Mouse (Mus musculus): ENCODE results near the gene Strn3. TPM values are rescaled to one million over a fixed set of nuclear protein-coding genes. Genes with fewer than 3 reads are reported as not detected.

The Strn3 gene
- polyA plus RNA-seq, 1 experiment = 18.4 TPM

DNA sequence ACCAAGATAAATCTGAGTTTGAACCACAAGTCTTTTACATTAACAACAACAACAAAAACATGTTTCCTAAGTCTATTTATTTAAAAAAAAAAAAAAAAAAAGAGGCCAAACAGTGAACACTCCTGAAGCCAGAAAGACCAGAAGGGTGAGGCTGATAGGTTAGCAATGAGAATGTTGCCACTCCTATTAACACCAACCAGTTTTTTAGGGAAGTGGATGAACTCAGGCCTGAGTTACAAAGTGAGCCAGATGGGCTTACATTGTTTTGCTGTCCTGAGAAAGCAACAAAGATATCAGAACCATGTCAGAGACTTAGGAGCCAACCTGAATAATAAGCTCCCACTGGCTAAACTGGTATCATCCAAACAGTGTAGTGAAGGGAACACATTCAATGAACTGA lies 71.1 kb downstream of the Strn3 start:
- Histone ChIP-seq H3K4me3 (ENCODE audit: control insufficient read depth, insufficient read depth, low read length) (no peak overlapping the region), H3K27ac (ENCODE audit: control insufficient read depth, insufficient read depth, low read length) (no peak overlapping the region), H3K27me3 (ENCODE audit: control insufficient read depth, insufficient read depth, low read length) (no peaks in the 10 kb centered on the region), H3K36me3 (ENCODE audit: control insufficient read depth, insufficient read depth, low read length) (peaks cover 28% of the 10 kb centered on the region), H3K4me1 (replicated peaks; ENCODE audit: control insufficient read depth, insufficient read depth, low read length) (no peaks in the 10 kb centered on the region)
- TF ChIP-seq CTCF (IDR thresholded peaks at IDR 0.05; ENCODE audit: borderline replicate concordance, control insufficient read depth, extremely low read depth, insufficient read depth, low read length, poor library complexity) (no peak), POLR2A (IDR thresholded peaks at IDR 0.05; ENCODE audit: control insufficient read depth, extremely low read depth, insufficient read depth, low read length, poor library complexity) (no peak)
- DNase-seq = no peak

DNA sequence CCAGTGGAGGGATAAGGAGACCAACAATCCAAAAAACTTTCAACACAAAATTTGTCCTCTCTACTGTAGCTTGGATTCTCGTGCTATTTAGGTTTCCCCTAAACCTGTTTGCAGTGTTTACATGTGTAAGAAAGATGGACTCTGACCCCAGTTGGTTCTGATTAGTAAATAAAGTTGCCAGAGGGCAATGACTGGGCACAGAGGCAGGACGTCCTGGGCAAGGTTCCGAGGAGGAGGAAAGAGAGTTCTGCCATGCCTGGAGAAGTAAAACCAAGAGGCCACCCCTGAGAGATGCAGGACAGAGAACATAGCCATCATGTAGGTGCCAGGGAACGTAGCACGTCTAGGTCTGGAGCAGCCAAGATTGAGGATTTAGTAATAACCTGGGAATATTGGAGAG lies 79.3 kb downstream of the Strn3 start:
- DNase-seq = no peak
- Histone ChIP-seq H3K4me1 (replicated peaks; ENCODE audit: control insufficient read depth, insufficient read depth, low read length) (no peaks in the 10 kb centered on the region), H3K27ac (ENCODE audit: control insufficient read depth, insufficient read depth, low read length) (no peak overlapping the region), H3K4me3 (ENCODE audit: control insufficient read depth, insufficient read depth, low read length) (no peak overlapping the region), H3K36me3 (ENCODE audit: control insufficient read depth, insufficient read depth, low read length) (peaks cover 33% of the 10 kb centered on the region), H3K27me3 (ENCODE audit: control insufficient read depth, insufficient read depth, low read length) (no peaks in the 10 kb centered on the region)
- 97% methylated on average over 5 of the region's 5 CpGs for WGBS
- TF ChIP-seq CTCF (IDR thresholded peaks at IDR 0.05; ENCODE audit: borderline replicate concordance, control insufficient read depth, extremely low read depth, insufficient read depth, low read length, poor library complexity) (no peak), POLR2A (IDR thresholded peaks at IDR 0.05; ENCODE audit: control insufficient read depth, extremely low read depth, insufficient read depth, low read length, poor library complexity) (no peak)

DNA sequence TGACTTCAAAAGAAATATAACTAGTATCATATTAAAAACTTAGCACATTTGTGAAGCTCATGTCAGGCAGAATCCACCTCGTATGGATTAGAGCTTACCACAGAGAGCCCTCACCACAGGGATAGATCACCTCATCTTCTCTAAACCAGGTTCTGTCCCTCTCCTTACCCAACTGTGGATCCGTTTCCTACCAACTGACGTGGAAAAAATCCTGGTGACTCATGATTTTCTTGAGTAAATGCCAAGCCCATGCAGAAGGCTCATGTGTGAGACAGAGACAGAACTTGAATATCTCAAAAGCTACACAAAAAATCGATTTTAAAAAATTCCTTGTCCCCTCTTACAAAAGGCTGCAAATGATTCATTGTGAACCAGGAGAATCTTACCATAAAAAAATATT lies 85.6 kb downstream of the Strn3 start:
- 96% methylated on average over 4 of the region's 4 CpGs for WGBS
- H3K36me3 ChIP-seq (ENCODE audit: control insufficient read depth, insufficient read depth, low read length) = peaks cover 15% of the 10 kb centered on the region; the same call in 1 of the 2 replicates
- H3K27me3 ChIP-seq (ENCODE audit: control insufficient read depth, insufficient read depth, low read length) = no peaks in the 10 kb centered on the region
- DNase-seq = no peak
- no peak for TF ChIP-seq CTCF (IDR thresholded peaks at IDR 0.05; ENCODE audit: borderline replicate concordance, control insufficient read depth, extremely low read depth, insufficient read depth, low read length, poor library complexity)
- no peak overlapping the region for H3K27ac ChIP-seq (ENCODE audit: control insufficient read depth, insufficient read depth, low read length)
- H3K4me3 ChIP-seq (ENCODE audit: control insufficient read depth, insufficient read depth, low read length) = no peak overlapping the region
- no peaks in the 10 kb centered on the region for H3K4me1 ChIP-seq (replicated peaks; ENCODE audit: control insufficient read depth, insufficient read depth, low read length)

DNA sequence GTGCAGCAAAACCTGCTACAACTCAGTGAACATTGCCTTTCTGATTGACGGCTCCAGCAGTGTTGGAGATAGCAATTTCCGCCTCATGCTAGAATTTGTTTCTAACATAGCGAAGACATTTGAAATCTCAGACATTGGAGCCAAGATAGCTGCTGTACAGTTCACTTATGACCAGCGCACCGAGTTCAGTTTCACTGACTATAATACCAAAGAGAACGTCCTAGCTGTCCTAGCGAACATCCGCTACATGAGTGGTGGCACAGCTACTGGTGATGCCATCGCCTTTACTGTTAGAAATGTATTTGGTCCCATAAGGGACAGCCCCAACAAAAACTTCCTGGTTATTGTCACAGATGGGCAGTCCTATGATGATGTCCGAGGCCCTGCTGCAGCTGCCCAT lies 88.4 kb downstream of the Strn3 start:
- WGBS = 96% methylated on average over 10 of the region's 10 CpGs
- H3K27me3 ChIP-seq (ENCODE audit: control insufficient read depth, insufficient read depth, low read length) = no peaks in the 10 kb centered on the region
- no peak overlapping the region for H3K27ac ChIP-seq (ENCODE audit: control insufficient read depth, insufficient read depth, low read length)
- H3K4me3 ChIP-seq (ENCODE audit: control insufficient read depth, insufficient read depth, low read length) = no peak overlapping the region
- no peak for DNase-seq
- H3K4me1 ChIP-seq (replicated peaks; ENCODE audit: control insufficient read depth, insufficient read depth, low read length) = no peaks in the 10 kb centered on the region
- TF ChIP-seq POLR2A (IDR thresholded peaks at IDR 0.05; ENCODE audit: control insufficient read depth, extremely low read depth, insufficient read depth, low read length, poor library complexity) = no peak
- TF ChIP-seq CTCF (IDR thresholded peaks at IDR 0.05; ENCODE audit: borderline replicate concordance, control insufficient read depth, extremely low read depth, insufficient read depth, low read length, poor library complexity) = no peak
- H3K36me3 ChIP-seq (ENCODE audit: control insufficient read depth, insufficient read depth, low read length) = no peaks in the 10 kb centered on the region

DNA sequence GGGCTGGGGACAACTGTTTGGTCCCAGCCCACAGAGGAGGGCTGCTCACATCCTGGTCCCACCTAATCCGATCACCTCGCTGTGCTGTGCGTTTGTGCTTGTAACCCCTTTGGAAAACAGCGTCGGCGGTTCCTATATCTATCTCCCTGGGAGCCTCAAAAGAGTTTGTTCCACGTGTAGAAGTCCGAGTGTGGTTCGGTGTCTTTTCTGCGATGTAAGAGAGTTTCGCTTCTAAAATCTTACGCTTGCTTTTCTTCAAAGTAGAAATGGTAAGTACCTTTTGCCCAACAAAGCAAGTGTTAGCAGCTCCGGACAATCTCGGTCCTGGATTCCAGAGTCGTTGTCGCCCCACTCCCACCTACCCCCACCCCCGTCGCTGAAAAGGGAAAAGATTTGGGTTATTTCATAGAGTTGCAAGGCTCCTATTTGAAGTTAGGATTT lies 97.6 kb downstream of the Strn3 start:
- TF ChIP-seq CTCF (IDR thresholded peaks at IDR 0.05; ENCODE audit: borderline replicate concordance, control insufficient read depth, extremely low read depth, insufficient read depth, low read length, poor library complexity) (no peak), POLR2A (IDR thresholded peaks at IDR 0.05; ENCODE audit: control insufficient read depth, extremely low read depth, insufficient read depth, low read length, poor library complexity) (no peak)
- WGBS = 5% methylated on average over 18 of the region's 18 CpGs
- DNase-seq = no peak
- Histone ChIP-seq H3K4me3 (ENCODE audit: control insufficient read depth, insufficient read depth, low read length) (0 out of 2 replicates have a peak overlapping the region, but pooled peaks have one; percentile 16), H3K27me3 (ENCODE audit: control insufficient read depth, insufficient read depth, low read length) (peaks cover 9% of the 10 kb centered on the region; the same call in 1 of the 2 replicates), H3K4me1 (replicated peaks; ENCODE audit: control insufficient read depth, insufficient read depth, low read length) (no peaks in the 10 kb centered on the region; the same call in 1 of the 2 replicates), H3K36me3 (ENCODE audit: control insufficient read depth, insufficient read depth, low read length) (no peaks in the 10 kb centered on the region), H3K27ac (ENCODE audit: control insufficient read depth, insufficient read depth, low read length) (no peak overlapping the region)

DNA sequence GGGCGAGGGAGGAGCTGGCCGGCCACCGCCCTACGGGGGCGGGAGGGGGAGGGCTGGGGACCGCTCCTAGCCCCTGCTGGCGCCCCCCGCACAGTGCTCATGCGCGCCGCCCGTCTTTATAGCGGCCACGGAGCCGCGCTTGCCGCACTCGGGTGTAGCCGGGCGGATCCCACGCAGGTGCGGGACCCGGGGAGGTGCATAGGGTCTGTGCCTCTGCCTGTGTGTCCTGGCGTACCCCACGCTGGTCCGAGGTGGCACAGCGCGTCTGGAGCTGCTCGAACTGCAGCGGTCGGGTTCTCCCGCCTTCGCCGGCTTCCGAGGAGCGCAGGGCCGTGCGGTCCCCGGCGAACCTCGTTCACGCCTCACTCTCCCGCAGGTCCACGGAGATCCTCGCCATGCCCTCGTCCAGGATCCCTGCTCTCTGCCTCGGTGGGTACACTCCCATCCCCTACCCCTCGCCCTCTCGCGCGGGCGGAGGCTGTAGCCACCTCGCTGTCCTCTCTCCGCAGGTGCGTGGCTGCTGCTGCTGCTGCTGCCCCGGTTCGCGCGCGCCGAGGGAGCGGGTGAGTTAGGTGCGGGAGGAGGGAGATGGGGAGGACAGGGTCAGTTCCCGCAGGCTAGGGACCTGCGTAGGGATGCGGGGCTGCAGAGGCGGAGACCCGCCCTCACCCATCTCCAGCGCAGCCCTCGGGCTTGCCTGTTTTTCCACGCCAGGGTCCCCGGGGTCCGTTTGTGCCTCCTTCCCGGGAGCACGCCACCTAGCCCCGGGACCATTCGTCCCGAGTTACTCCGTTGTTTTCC lies 98.3 kb downstream of the Strn3 start, which contains the start of gene Coch:
Gene Coch (plus strand): TSS at position 113 of the 801 bp plus-strand sequence.
- DNase-seq = no peak
- Histone ChIP-seq H3K4me3 (ENCODE audit: control insufficient read depth, insufficient read depth, low read length) (peak within 1 kb of the TSS; percentile 16), H3K36me3 (ENCODE audit: control insufficient read depth, insufficient read depth, low read length) (no peaks in the 10 kb centered on the region), H3K27ac (ENCODE audit: control insufficient read depth, insufficient read depth, low read length) (no peak within 1 kb of the TSS), H3K27me3 (ENCODE audit: control insufficient read depth, insufficient read depth, low read length) (peaks cover 9% of the 10 kb centered on the region; the same call in 1 of the 2 replicates), H3K4me1 (replicated peaks; ENCODE audit: control insufficient read depth, insufficient read depth, low read length) (no peaks in the 10 kb centered on the region; the same call in 1 of the 2 replicates)
- WGBS = 2% methylated on average over 72 of the region's 79 CpGs
- TF ChIP-seq POLR2A (IDR thresholded peaks at IDR 0.05; ENCODE audit: control insufficient read depth, extremely low read depth, insufficient read depth, low read length, poor library complexity) = no peak
- TF ChIP-seq CTCF (IDR thresholded peaks at IDR 0.05; ENCODE audit: borderline replicate concordance, control insufficient read depth, extremely low read depth, insufficient read depth, low read length, poor library complexity) = no peak

All from thymus, adult 2 months (tissue).